Mouse (Mus musculus) brain, embryonic 14.5 days (tissue): ENCODE data around the gene Spice1.

Source experiments
- CTCF ChIP-seq: fragments of 200-500 bp; IDR thresholded peaks from 2 replicates; pipeline ENCODE4 v1.5.1; 2012; ENCODE audit warnings: inconsistent platforms, mild to moderate bottlenecking, moderate library complexity, borderline replicate concordance; ENCODE audit not compliant: insufficient read depth, insufficient read length; ENCODE audit errors: extremely low read depth
- POLR2A ChIP-seq: fragments of 200-500 bp; IDR thresholded peaks from 2 replicates; pipeline ENCODE4 v1.6.1; 2012; ENCODE audit warnings: mild to moderate bottlenecking, inconsistent platforms, borderline replicate concordance; ENCODE audit not compliant: poor library complexity, insufficient read depth, insufficient read length, severe bottlenecking; ENCODE audit errors: extremely low read depth

DNA sequence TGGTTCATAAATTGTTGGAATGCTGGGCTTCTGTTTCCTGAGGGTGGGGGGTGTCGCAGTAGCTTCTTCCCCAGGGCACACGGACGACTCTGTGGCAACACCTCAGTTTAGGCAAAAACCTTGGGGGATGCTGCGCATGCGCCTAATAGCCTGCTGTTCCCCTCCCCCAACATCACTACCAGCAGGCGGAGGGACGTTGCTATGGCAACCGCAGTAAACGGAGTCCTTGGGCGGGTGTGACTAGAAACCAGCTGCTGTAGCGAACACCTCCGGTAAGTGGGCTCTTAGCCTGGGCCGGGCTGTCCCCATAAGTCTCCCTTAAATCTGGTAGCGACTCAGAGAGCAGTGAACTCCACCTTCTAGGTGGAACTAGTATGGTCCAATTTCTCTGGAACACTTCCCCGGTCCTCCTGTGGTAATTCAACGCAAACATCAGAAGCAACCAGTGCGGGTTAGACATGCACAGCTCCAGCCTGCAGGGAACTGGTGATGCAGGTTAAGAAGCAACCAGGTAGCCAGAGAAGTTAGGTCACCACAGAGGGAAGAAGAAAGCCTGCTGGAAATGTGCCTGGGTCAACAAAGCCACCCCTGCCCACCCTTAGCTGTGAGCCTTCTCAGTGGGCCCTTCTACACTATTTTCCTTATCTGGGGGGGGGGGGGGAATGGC is 47.8 kb downstream of the Spice1 start, which contains the start of gene Cfap44:
- TF ChIP-seq CTCF (no peak), POLR2A (no peak)
